Mouse (Mus musculus) G1E (cell line): Measurements from ENCODE around the gene St3gal2.

Source experiments
- CTCF ChIP-seq: IDR thresholded peaks from 2 replicates; pipeline ENCODE4 v1.5.1; 2012; ENCODE audit warnings: low read depth, low read length, inconsistent platforms, mixed read lengths
- GATA1 ChIP-seq: IDR thresholded peaks from 2 replicates; pipeline ENCODE4 v1.6.1; 2012; ENCODE audit warnings: borderline replicate concordance, low read length, inconsistent platforms, mixed read lengths
- POLR2AphosphoS5 ChIP-seq: IDR thresholded peaks from 2 replicates; pipeline ENCODE4 v1.6.1; 2012; ENCODE audit warnings: low read depth, low read length, inconsistent platforms; ENCODE audit not compliant: insufficient replicate concordance
- TAL1 ChIP-seq: conservative IDR thresholded peaks from 2 replicates; pipeline ENCODE4 v1.6.1; 2012; ENCODE audit warnings: low read depth, low read length, inconsistent platforms, mixed read lengths

DNA sequence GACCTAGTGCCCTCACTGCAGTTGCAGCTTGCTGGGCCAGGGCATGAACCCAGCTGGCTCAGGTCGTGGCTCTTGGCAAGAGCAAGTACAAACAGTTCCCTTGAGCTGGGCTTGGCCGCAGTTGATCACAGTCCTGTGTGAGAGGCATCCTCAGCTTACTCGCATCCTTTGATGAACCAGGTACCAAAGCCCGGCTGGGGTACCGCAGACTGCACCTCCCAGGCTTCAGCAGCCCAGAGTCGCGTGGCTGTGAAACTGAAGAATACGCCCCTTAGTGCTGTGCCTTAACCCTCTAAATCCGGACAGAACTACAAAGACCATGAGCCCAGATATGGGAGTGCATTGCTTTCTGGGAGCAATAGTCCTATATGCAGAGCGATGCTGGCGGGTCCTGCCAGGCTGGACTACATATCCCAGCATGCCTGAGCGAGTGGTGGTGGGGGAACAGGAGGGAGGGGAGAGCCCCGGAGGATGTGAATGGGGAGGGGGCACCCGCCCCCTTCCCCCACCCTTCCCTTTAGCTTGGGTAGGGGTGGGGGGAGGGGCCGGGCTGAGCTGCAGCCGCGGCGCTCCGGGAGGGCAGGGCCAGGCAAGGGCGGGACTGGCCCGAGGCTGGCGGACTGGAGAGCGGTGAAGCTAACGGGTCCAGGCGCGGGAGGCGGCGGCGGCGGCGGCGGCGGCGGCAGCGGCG is at the start of gene St3gal2:
- TF ChIP-seq CTCF, result no peak
- TF ChIP-seq TAL1, result no peak
- TF ChIP-seq GATA1, result no peak
- TF ChIP-seq POLR2AphosphoS5, result no peak
